Mouse (Mus musculus): ENCODE data around the gene Psmc3.
"Not testable (repeated sequence)": the region's sequence is repeated elsewhere in the genome, so short reads cannot be mapped to it uniquely, and the experiment has no call there.

Psmc3 gene

DNA sequence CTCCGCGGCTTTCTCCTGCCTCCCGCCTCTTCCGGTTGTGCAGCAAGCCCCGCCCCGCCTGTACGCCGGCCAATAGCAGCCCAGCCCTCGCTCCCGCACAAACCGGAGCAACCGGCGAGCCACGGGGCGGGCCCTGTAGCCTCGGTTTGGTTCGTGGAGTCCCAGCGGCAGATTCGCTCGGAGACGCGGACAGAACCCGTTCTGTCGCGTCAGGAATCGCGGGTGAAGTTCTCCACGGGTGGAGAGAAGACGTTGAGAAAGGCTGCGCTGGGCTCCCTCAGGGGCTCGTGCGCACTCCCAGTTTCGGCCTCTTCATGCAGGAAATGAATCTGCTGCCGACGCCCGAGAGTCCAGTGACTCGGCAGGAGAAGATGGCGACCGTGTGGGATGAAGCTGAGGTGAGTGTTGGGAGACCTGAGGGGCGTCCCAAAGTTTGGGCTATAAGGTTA lies at the start of gene Psmc3:
Gene Psmc3, plus strand, starts transcription at position 76 of the 449 bp plus-strand sequence.
- in situ Hi-C loops (cut with MboI, MseI): no loop called here

DNA sequence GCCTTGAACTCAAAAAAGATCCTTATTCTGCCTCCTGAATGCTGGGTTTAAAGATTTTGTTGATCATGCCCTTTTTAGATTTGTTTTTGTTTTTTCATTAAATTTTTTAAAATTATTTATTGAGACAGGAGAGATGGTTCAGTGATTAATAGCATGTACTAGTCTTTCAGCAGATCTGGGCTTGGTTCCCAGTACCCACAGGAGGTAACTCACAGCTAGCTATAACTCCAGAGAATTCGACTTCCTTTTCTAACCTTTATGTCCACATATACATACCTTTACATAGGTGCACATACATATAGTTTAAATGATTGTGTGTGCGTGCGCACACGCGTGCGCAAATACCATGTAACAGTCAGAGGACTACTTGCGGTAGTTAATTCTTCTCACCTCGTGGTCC lies 45.3 kb upstream of the Psmc3 start:
- in situ Hi-C loops (cut with MboI, MseI): no loop called here

DNA sequence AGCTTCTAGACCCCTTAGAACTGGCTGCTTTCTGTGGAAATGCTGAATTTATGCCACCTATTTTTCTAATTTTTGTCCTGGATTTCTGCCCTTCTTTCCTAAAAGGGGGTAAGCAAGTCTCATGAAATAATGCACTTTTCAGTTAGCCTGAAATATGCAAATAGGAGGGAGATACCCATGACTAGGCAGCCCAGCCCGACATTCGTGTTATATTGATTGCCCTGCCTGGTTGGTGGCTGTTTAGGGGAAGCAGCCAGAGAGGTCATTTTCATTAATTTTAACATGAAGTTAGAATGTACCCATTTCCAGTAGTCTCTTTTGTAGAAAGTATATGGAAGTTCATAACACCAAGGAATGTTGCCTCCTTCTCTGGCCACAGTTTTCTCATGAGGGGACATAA lies 39.9 kb upstream of the Psmc3 start:
- in situ Hi-C loops (cut with MboI, MseI): no loop called here

DNA sequence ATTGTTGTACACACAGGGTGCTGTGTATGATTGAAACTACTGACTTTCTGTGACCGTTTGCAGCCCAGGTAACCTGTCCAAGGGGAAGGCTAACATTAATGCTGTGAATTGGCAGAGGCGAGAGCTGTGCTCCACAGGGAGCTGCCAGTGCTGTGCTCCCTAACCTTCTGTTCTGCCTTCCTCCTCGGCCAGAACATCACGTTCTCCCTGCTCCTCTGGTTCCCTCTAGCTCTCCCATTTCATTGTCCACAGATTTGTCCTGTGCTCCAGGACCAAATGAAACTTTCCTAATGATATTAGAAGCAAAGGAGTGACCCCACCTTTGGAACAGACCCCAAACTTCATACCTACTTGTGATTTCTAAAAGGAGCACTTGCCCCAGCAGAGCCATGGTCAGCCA lies 38.4 kb upstream of the Psmc3 start:
- in situ Hi-C loops (cut with MboI, MseI): no loop called here

DNA sequence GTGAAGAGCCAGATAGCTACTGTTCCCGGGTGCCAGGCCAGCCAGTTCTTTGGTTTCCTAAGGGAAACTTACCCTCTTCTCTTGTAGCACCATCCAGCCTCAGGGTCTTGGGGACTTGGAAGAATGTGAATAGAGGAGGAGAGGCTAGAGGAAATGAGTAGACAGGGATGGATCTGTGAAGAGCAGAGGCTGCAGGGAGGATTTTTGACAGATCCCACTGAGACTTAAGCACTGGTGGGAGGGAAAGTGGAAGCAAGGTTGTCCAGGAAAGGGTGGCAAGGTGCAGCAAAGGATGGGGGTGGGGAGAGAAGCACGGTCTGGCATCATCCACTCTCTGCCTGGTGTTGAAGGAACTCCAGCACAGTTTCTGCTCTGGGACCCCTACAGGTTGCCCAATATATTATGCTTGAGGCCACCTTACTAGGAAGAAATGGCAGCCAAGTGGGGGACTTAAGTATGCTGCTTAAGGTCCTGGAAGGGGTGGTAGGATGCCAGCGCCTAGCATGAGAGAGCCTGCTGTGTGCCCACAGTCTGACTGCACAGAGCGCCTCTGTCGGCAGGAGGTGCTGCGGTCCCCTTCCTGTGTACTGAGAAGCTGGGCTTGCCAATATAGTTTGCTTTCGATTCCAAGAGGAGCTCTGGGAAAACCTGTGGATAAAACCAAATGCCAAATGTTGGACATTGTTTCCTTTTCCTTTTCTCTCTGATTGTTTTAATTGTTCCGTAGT lies 35.6 kb upstream of the Psmc3 start:
- in situ Hi-C loops (cut with MboI, MseI): no loop called here

DNA sequence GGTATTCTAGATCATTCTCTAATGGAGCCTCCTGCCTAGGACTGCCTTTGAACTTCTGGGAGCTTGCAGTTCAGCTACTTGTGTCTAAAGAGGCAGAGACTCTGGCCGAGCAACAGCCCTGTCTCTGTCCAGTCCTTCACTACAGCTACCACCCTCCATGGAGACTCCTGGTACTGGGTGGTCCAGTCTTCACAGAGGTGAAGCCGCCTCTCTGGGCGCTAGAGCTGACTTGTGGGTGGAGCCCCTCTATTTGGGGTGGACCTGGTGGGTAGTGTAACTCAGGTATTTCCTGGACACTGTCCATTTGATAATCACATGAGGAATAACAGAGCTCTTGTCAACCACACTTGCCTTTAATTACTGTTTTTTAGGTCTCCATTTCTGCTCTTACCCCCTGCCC lies 33.9 kb upstream of the Psmc3 start:
- in situ Hi-C loops (cut with MboI, MseI): no loop called here

DNA sequence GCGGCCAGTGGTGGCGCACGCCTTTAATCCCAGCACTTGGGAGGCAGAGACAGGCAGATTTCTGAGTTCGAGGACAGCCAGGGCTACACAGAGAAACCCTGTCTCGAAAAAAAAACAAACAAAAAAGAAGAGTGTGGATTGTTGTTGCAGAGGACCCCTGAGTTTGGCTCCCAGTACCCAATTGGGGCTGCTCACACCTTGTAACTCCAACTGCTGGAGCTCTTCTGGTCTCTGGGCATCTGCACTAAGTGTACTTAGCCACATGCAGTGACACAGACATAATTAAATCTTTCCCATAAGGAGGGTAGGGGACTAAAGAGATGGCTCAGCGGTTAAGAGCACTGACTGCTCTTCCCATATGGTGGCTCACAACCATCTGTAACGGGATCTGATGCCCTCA lies 31.5 kb upstream of the Psmc3 start:
- in situ Hi-C loops (cut with MboI, MseI): not testable (repeated sequence)

DNA sequence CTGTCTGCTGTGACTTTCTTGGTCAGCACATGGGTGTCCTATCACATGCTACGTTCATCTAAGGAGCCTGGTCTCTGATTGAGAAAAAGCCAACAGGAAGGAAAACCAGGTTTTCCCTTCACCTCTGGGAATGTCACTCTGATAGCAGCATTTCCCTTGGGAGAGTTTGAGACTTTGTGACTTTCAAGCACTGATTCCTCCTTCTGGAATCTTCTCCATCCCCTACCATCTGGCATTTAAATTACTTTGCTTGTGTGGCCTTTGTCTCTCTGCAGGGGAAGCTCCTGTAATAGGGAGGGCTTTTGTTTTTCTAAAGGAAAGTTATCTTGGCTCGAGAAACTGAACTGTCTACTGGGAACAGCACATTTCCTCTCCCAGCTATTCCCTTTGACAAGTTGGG lies 30.7 kb upstream of the Psmc3 start:
- in situ Hi-C loops (cut with MboI, MseI): no loop called here

DNA sequence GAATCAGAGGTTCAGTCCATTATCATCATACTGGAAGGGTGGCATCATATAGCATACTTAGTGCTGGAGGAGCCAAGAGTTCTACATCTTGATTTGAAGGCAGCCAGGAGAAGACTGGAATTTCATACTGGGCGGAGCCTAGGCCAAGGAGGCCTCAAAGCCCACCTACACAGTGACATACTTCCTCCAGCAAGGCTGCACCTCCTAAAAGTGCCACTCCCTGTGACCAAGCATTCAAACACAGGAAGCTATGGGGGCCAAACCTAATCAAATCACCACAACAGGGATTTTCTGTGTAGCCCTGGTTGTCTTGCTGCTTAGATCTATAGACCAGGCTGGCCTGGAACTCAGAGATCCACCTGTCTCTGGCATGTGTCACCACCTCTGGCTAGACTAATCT lies 29.9 kb upstream of the Psmc3 start:
- in situ Hi-C loops (cut with MboI, MseI): no loop called here

DNA sequence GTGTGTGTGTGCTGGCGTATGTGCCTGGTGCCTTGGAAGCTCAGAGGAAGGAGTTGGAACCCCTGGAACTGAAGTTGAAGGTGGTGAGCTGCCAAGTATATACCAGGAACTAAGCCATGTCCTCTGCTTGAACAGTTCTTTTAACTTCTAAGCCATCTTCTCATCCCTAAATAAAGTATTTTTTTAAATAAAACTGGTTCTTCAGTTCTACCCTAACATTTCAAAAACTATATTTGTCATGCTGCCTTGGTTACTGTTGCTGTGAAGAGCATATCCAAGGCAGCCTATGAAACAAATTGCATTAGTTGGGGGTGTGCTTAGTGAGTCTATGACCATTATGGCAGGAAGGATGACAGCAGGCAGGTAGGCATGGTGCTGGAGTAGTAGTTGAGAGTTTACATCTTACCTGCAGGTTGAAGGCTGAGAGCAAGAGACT lies 28.7 kb upstream of the Psmc3 start:
- in situ Hi-C loops (cut with MboI, MseI): no loop called here

DNA sequence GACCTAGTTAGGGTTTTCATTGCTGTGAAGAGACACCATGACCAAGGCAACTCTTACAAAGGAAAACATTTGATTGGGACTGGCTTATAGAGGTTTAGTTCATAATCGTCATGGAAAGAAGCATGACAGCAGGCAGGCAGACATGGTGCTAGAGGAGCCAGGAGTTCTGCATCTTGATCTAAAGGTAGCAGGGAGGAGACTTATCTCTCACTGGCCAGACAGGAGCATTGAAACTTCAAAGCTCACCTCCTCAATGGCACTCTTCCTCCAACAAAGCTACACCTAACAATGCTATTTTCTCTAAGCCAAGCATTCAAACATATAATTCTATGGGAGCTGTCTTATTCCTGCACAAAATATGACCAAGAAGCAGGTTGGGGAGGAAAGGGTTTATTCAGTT lies 27.3 kb upstream of the Psmc3 start:
- in situ Hi-C loops (cut with MboI, MseI): no loop called here

DNA sequence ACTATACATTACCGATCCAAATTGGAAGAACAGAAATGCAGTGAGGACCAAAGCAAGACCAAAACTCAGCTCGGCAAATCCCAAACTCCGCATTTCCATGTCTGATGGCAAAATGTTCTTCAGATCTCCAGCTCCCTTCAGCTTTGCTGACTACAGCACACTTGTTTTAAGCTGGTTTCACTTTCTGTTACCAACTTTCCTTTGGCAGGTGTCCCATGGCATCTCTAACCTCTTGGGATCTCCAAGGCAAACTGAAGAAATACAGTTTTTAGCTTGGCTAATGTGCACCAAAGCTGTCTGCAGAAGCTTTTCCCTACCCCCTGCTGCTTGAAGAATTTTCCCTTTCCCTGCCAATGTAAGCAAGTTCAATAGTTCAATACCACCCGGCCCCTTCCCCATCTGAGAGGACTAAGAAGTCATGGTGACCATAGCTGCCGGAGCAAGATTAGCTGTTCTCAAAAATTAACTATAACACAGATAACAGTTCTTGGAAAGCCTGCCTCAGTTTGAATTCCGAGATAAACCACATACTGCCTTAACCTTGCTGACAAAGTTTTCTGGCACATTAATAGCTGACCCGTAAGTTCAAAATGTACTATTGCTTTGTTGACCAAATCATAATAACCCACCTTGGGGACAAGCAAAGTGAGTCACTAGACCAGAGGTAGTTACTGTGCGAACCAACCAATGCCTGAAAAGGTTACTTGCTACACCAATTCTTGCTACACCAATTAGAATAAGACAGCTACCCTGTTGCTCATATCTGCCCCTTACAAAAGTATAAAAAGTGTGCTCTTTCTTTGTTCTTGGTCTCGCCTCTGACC lies 26.2 kb upstream of the Psmc3 start:
- in situ Hi-C loops (cut with MboI, MseI): no loop called here

DNA sequence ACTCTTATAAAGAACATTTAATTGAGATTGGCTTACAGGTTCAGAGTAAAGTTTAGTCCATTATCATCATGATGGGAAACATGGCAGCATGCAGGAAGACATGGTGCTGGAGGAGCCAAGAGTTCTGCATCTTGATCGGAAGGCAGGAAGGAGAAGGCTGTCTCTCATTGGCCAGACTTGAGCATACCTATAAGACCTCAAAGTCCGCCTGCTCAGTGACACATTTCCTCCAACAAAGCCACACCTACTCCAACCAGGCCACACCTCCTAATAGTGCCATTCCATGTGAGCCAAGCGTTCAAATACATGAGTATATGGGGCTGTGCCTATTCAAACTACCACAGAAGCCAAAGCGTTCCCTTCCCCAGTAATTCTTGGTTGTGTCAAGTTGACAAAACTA lies 22.6 kb upstream of the Psmc3 start:
- in situ Hi-C loops (cut with MboI, MseI): loop anchor here (5.0 kb wide), 1 partner anchor 71 kb away; no protein-coding TSS in a partner anchor

DNA sequence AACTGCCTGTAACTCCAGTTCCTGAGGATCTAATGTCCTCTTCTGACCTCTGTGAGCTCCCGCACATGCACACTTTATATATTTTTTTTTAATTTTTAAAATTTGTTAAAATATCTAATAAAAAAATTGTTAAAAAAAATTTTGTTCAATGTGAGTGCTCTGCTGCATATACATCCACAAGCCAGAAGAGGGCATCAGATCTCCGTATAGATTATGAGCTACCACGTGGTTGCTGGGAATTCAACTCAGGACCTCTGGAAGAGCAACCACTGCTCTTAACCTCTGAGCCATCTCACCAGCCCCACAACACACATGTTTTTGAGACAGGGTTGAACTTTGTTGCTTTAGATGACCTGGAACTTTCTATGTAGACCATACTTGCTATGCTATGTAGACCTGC lies 20.8 kb upstream of the Psmc3 start:
- in situ Hi-C loops (cut with MboI, MseI): loop anchor here (5.0 kb wide), 1 partner anchor 69 kb away; no protein-coding TSS in a partner anchor

DNA sequence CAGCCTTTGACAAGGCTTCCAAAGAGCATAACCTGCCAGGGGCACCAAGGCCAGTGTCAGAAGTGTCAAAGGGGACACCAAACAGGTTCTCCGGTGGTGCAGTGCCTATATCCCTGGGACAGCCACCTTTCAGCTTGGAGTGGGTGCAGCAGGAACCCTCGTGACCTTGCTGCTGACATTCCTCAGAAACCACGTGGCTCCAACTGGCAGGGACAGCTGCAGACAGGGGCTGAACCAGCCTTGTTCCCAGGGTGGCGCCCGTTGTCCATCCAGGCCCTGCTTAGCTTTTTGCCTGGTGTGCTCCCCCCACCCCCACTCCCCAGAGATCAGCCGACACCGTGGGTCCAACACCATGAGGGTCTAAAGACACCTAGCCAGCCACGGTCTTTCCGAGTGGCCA lies 18.4 kb upstream of the Psmc3 start, which contains the start of gene Rapsn:
Gene Rapsn, plus strand, starts transcription at position 236 of the 400 bp plus-strand sequence.
- in situ Hi-C loops (cut with MboI, MseI): no loop called here

DNA sequence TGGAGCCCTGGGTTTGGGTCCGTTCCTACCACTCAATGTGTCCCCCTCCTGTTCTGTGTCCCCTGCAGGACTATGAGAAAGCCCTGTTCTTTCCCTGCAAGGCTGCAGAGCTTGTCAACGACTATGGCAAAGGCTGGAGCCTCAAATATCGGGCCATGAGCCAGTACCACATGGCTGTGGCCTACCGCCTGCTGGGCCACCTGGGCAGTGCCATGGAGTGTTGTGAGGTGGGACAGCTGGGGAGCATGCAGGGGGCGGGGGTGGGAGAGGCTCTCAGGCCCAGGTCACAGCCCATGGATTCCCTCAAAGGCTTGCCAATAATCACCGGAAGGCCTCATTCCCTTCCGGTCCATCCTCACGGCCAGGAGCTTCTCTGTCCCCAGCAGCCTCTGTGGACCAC lies 12.0 kb upstream of the Psmc3 start:
- in situ Hi-C loops (cut with MboI, MseI): no loop called here

DNA sequence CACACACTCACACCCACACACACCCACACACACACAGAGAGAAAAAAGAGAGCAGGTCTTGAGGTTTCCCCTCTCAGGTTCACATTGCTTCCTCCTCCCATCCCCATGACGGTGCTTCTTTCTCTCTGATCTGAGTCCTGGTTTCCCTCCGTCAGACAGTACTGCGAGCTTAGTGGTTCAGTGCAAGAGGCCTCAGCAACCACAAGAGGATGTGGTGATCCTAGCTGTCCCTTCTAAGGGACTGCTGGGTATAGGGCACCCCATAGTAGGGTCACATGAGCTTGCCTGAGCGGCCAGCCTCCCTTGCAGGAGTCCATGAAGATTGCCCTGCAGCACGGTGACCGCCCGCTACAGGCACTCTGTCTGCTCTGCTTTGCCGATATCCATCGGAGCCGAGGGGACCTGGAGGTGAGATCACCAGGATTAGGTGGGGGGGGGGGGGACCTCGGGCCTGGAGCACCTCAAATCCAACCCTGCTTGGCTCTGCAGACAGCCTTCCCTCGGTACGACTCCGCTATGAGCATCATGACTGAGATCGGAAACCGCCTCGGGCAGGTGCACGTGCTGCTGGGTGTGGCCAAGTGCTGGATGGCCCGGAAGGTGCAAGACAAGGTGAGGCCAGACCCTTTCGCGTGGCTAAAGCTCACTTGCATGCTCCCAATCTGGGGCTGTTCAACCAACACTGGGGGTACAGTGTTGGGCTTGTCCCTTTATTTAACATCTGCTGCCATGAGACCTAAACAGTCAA lies 11.0 kb upstream of the Psmc3 start:
- in situ Hi-C loops (cut with MboI, MseI): no loop called here

DNA sequence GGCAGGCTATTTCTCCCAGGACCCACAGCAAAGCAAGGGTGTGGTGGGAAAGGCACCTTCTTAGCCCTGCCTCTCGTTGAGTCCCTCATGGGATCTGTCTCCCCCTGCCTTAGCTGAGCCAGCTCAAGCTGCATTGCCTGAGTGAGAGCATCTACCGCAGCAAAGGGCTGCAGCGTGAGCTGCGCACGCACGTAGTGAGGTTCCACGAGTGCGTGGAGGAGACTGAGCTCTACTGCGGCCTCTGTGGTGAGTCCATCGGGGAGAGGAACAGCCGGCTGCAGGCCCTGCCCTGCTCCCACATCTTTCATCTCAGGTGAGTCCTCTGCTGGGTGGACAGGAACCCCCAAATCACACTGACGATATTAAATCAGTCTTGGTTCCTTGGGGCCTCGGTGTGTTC lies 9.1 kb upstream of the Psmc3 start:
- in situ Hi-C loops (cut with MboI, MseI): no loop called here

DNA sequence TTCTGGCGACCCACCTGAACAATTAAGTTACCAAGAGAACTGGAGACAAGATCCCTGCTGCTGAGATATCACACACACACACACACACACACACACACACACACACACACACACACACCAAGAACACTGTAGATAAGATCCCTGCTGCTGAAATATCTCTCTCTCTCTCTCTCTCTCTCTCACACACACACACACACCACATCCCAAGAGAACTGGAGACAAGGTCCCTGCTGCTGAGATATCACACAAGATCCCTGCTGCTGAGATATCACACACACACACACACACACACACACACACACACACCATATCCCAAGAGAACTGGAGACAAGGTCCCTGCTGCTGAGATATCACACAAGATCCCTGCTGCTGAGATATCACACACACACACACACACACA lies 8.0 kb upstream of the Psmc3 start:
- in situ Hi-C loops (cut with MboI, MseI): not testable (repeated sequence)

DNA sequence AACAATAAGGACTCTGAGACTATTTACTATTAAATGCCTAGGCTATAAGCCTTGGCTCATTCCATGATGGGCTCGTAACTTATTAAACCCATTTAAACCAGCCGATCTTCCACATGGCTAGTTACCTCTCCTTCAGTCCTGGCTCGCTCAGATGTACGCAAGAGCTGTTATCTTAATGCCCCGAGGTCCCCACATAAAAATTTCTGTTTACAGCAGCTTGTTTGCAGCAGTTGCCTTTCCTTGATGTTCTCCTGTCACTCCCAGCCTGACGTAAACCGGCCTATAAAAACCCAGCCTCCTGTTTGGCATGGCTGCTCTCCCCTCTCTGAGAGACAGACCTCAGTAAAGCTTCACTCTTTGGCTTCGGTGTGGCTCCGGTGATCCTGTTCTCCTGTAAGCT lies 6.5 kb upstream of the Psmc3 start:
- in situ Hi-C loops (cut with MboI, MseI): no loop called here

DNA sequence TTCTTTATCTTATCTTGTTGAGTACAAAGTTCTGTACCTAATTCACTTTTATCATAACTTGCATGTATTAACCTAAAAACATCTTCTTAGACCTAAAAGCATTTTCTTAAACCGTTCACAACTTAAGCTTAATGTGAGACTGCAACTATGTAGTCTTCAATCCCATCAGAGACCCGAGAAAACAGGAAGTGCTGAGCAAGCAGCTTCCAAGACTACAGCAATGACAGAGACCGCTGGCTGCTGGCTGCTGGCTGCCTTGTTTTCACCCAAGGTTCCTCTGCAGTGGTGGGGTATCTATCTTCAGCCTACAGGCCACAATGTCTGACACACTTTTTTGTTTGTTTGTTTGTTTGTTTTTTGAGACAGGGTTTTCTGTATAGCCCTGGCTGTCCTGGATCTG lies 1.9 kb upstream of the Psmc3 start:
- in situ Hi-C loops (cut with MboI, MseI): no loop called here

DNA sequence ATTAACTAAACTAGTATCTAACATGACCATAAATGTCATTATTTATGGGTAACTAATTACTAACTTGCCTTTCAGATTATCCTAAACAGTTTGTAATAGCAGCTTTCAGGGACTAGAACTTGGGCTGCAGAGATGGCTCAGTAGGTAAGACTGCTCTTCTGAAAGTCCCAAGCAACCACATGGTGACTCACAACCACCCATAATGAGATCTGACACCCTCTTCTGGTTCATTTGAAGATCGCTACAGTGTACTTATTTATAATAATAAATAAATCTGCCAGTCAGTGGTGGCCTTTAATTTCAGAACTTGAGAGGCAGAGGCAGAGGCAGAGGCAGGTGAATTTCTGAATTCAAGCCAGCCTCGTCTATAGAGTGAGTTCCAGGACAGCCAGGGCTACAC lies 1.1 kb upstream of the Psmc3 start:
- in situ Hi-C loops (cut with MboI, MseI): no loop called here
